Mouse (Mus musculus): ENCODE results near the gene Cic. TPM values are rescaled to one million over a fixed set of nuclear protein-coding genes. Genes with fewer than 3 reads are reported as not detected.

The Cic gene
- polyA plus RNA-seq, 1 experiment: 270 TPM

GRCm38 (mm10) chr7:25221102-25221883, 46.2 kb upstream of the Cic start, which contains the start of gene Zfp526:
Zfp526 (plus strand) TSS chr7:25221425.
- 1% methylated on average over 44 of the region's 45 CpGs for WGBS
- TF ChIP-seq CTCF (IDR thresholded peaks at IDR 0.05; ENCODE audit: borderline replicate concordance, control insufficient read depth, extremely low read depth, insufficient read depth, low read length, poor library complexity) (peak; percentile 57; the same call in 1 of the 2 replicates), POLR2A (IDR thresholded peaks at IDR 0.05; ENCODE audit: control insufficient read depth, extremely low read depth, insufficient read depth, low read length, poor library complexity) (peak; percentile 78; the same call in 1 of the 2 replicates)
- DNase-seq: peak; percentile 99
- peaks cover 29% of the 10 kb centered on the region for H3K4me1 ChIP-seq (replicated peaks; ENCODE audit: control insufficient read depth, insufficient read depth, low read length)
- peak within 1 kb of the TSS; percentile 68 for H3K27ac ChIP-seq (ENCODE audit: control insufficient read depth, insufficient read depth, low read length)
- H3K27me3 ChIP-seq (ENCODE audit: control insufficient read depth, insufficient read depth, low read length): no peaks in the 10 kb centered on the region
- H3K4me3 ChIP-seq (ENCODE audit: control insufficient read depth, insufficient read depth, low read length): peak within 1 kb of the TSS; percentile 65
- H3K36me3 ChIP-seq (ENCODE audit: control insufficient read depth, insufficient read depth, low read length): peaks cover 22% of the 10 kb centered on the region

GRCm38 (mm10) chr7:25222275-25222967, 45.1 kb upstream of the Cic start:
- TF ChIP-seq POLR2A (IDR thresholded peaks at IDR 0.05; ENCODE audit: control insufficient read depth, extremely low read depth, insufficient read depth, low read length, poor library complexity) (no peak), CTCF (IDR thresholded peaks at IDR 0.05; ENCODE audit: borderline replicate concordance, control insufficient read depth, extremely low read depth, insufficient read depth, low read length, poor library complexity) (no peak)
- peaks cover 28% of the 10 kb centered on the region for H3K4me1 ChIP-seq (replicated peaks; ENCODE audit: control insufficient read depth, insufficient read depth, low read length)
- H3K27ac ChIP-seq (ENCODE audit: control insufficient read depth, insufficient read depth, low read length): no peak overlapping the region
- no peaks in the 10 kb centered on the region for H3K27me3 ChIP-seq (ENCODE audit: control insufficient read depth, insufficient read depth, low read length)
- WGBS: 92% methylated on average over 10 of the region's 10 CpGs
- H3K36me3 ChIP-seq (ENCODE audit: control insufficient read depth, insufficient read depth, low read length): peaks cover 33% of the 10 kb centered on the region
- no peak overlapping the region for H3K4me3 ChIP-seq (ENCODE audit: control insufficient read depth, insufficient read depth, low read length)
- no peak for DNase-seq

GRCm38 (mm10) chr7:25227523-25228300, 39.8 kb upstream of the Cic start:
- Histone ChIP-seq H3K27me3 (ENCODE audit: control insufficient read depth, insufficient read depth, low read length) (no peaks in the 10 kb centered on the region), H3K27ac (ENCODE audit: control insufficient read depth, insufficient read depth, low read length) (no peak overlapping the region), H3K4me1 (replicated peaks; ENCODE audit: control insufficient read depth, insufficient read depth, low read length) (peaks cover 40% of the 10 kb centered on the region), H3K36me3 (ENCODE audit: control insufficient read depth, insufficient read depth, low read length) (peaks cover 68% of the 10 kb centered on the region), H3K4me3 (ENCODE audit: control insufficient read depth, insufficient read depth, low read length) (no peak overlapping the region)
- WGBS: 94% methylated on average over 1 of the region's 1 CpGs
- no peak for DNase-seq
- TF ChIP-seq POLR2A (IDR thresholded peaks at IDR 0.05; ENCODE audit: control insufficient read depth, extremely low read depth, insufficient read depth, low read length, poor library complexity) (no peak), CTCF (IDR thresholded peaks at IDR 0.05; ENCODE audit: borderline replicate concordance, control insufficient read depth, extremely low read depth, insufficient read depth, low read length, poor library complexity) (no peak)

- H3K27ac ChIP-seq (ENCODE audit: control insufficient read depth, insufficient read depth, low read length): peak overlapping the region; percentile 83
- no peak overlapping the region for H3K4me3 ChIP-seq (ENCODE audit: control insufficient read depth, insufficient read depth, low read length)
- H3K27me3 ChIP-seq (ENCODE audit: control insufficient read depth, insufficient read depth, low read length): no peaks in the 10 kb centered on the region
- peak; percentile 44 for DNase-seq
- TF ChIP-seq CTCF (IDR thresholded peaks at IDR 0.05; ENCODE audit: borderline replicate concordance, control insufficient read depth, extremely low read depth, insufficient read depth, low read length, poor library complexity) (no peak), POLR2A (IDR thresholded peaks at IDR 0.05; ENCODE audit: control insufficient read depth, extremely low read depth, insufficient read depth, low read length, poor library complexity) (no peak)
- peaks cover 50% of the 10 kb centered on the region for H3K36me3 ChIP-seq (ENCODE audit: control insufficient read depth, insufficient read depth, low read length)
- H3K4me1 ChIP-seq (replicated peaks; ENCODE audit: control insufficient read depth, insufficient read depth, low read length): peaks cover 69% of the 10 kb centered on the region
- 43% methylated on average over 9 of the region's 9 CpGs for WGBS
Observed at GRCm38 (mm10) chr7:25230690-25231285, 36.7 kb upstream of the Cic start.

- DNase-seq: peak; percentile 30
- no peak overlapping the region for H3K4me3 ChIP-seq (ENCODE audit: control insufficient read depth, insufficient read depth, low read length)
- peaks cover 74% of the 10 kb centered on the region for H3K4me1 ChIP-seq (replicated peaks; ENCODE audit: control insufficient read depth, insufficient read depth, low read length)
- H3K27me3 ChIP-seq (ENCODE audit: control insufficient read depth, insufficient read depth, low read length): no peaks in the 10 kb centered on the region
- H3K36me3 ChIP-seq (ENCODE audit: control insufficient read depth, insufficient read depth, low read length): peaks cover 37% of the 10 kb centered on the region
- TF ChIP-seq POLR2A (IDR thresholded peaks at IDR 0.05; ENCODE audit: control insufficient read depth, extremely low read depth, insufficient read depth, low read length, poor library complexity) (no peak), CTCF (IDR thresholded peaks at IDR 0.05; ENCODE audit: borderline replicate concordance, control insufficient read depth, extremely low read depth, insufficient read depth, low read length, poor library complexity) (no peak)
- WGBS: 20% methylated on average over 5 of the region's 5 CpGs
- H3K27ac ChIP-seq (ENCODE audit: control insufficient read depth, insufficient read depth, low read length): peak overlapping the region; percentile 83
Observed at GRCm38 (mm10) chr7:25232101-25232648, 35.3 kb upstream of the Cic start.

Data from thymus, adult 2 months (tissue).